Mouse (Mus musculus): ENCODE results near the gene Drd2. TPM values are rescaled to one million over a fixed set of nuclear protein-coding genes. Genes with fewer than 3 reads are reported as not detected.
A peak's percentile ranks its signal among the peaks of the same experiment; 100 is the strongest.

Drd2 gene
- polyA plus RNA-seq, 1 experiment from 2014 or later = not detected

DNA sequence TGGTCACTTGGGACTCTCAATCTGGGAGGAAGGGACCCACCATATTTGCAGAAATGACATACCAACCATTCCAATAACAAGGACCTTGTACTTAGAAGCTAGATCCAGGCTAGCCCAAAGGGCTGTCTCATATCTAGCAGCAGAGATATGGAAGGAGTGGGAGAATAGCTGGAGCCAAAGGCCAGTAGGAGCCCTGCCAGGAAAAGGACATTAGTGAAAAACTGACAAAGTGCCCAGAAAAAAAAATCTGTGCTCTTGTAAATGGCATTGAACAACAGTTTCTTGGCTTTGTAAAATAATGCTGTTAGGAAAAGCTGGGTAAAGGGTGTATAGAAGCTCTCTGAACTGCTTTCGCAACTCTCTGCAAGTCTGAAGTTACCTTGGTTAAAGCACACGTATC is 33.5 kb downstream of the Drd2 start:
- Histone ChIP-seq H3K9me3 (ENCODE audit: control insufficient read depth, low read length) (no peaks in the 10 kb centered on the region), H3K4me1 (ENCODE audit: control insufficient read depth in 2 of 2, insufficient read depth in 2 of 2, low read length in 2 of 2) (no peaks in the 10 kb centered on the region), H3K36me3 (ENCODE audit: control insufficient read depth, insufficient read depth, low read length) (no peaks in the 10 kb centered on the region), H3K9ac (ENCODE audit: low read length) (no peak overlapping the region), H3K4me2 (ENCODE audit: low read length) (no peak overlapping the region), H3K27ac (replicated peaks in 1 of 2; ENCODE audit: control insufficient read depth in 1 of 2, insufficient read depth in 1 of 2, low read depth in 2 of 2, low read length in 2 of 2) (no peak overlapping the region), H3K27me3 (ENCODE audit: control insufficient read depth, insufficient read depth, low read length) (no peaks in the 10 kb centered on the region), H3K4me3 (ENCODE audit: control insufficient read depth in 1 of 2, insufficient read depth in 1 of 2, low read depth in 1 of 2, low read length in 2 of 2) (no peak overlapping the region)
- ATAC-seq (ENCODE audit: insufficient number of reproducible peaks, insufficient read depth, low FRiP score, low read depth) = no peak
- WGBS = 85% methylated on average over 2 of the region's 2 CpGs

DNA sequence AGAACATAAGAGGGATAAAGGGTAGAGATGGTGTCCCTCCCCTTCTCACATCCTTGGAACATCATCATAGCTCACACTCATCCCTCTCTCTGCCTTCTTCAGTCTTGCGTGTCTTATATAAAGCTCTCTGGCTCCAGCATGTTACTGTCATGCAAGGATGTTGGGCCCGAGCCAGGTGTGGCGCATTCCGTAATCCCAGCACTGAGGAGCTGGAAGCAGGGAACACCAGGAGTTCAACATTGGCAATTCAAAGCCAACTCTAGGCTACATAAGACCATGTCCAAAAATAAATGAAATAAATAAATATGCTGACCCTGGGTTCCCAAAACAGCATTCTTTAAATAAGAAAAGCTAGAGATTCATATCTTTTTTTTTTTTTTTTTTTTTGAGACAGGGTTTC is 39.5 kb downstream of the Drd2 start:
- Histone ChIP-seq H3K4me3 (ENCODE audit: control insufficient read depth in 1 of 2, insufficient read depth in 1 of 2, low read depth in 1 of 2, low read length in 2 of 2) (no peak overlapping the region), H3K4me1 (ENCODE audit: control insufficient read depth in 2 of 2, insufficient read depth in 2 of 2, low read length in 2 of 2) (peaks cover 0 to 4% of the 10 kb centered on the region in 2 experiments; a peak in 2 of 4 replicates), H3K27ac (replicated peaks in 1 of 2; ENCODE audit: control insufficient read depth in 1 of 2, insufficient read depth in 1 of 2, low read depth in 2 of 2, low read length in 2 of 2) (no peak overlapping the region), H3K4me2 (ENCODE audit: low read length) (no peak overlapping the region), H3K27me3 (ENCODE audit: control insufficient read depth, insufficient read depth, low read length) (no peaks in the 10 kb centered on the region), H3K9me3 (ENCODE audit: control insufficient read depth, low read length) (no peaks in the 10 kb centered on the region), H3K9ac (ENCODE audit: low read length) (no peak overlapping the region), H3K36me3 (ENCODE audit: control insufficient read depth, insufficient read depth, low read length) (no peaks in the 10 kb centered on the region)
- 87% methylated on average over 4 of the region's 4 CpGs for WGBS
- no peak for ATAC-seq (ENCODE audit: insufficient number of reproducible peaks, insufficient read depth, low FRiP score, low read depth)

DNA sequence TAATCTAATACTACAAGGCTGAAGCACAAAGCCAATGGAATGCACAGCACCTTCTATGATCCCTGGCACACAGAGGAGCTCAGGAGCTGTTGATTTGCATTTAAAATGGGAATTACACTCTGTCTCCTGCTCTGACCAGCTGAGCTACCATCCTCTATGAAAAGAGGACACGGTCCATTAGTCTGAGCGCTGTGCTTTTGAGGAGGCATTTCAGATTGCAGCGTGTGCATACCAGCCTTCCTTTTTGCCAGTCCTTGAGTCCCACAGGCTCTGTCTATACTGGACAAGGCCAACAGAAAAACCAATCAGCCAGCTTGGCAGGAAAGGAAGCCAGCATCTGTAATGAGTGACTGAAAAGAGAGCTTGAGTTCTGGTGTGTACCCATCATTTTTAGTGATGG is 43.6 kb downstream of the Drd2 start:
- H3K9me3 ChIP-seq (ENCODE audit: control insufficient read depth, low read length) = no peaks in the 10 kb centered on the region
- no peak for ATAC-seq (ENCODE audit: insufficient number of reproducible peaks, insufficient read depth, low FRiP score, low read depth)
- 88% methylated on average over 3 of the region's 3 CpGs for WGBS
- peaks cover 3 to 15% of the 10 kb centered on the region in 2 experiments; a peak in 3 of 4 replicates for H3K4me1 ChIP-seq (ENCODE audit: control insufficient read depth in 2 of 2, insufficient read depth in 2 of 2, low read length in 2 of 2)
- no peak overlapping the region for H3K9ac ChIP-seq (ENCODE audit: low read length)
- H3K4me3 ChIP-seq (ENCODE audit: control insufficient read depth in 1 of 2, insufficient read depth in 1 of 2, low read depth in 1 of 2, low read length in 2 of 2) = no peak overlapping the region
- H3K27ac ChIP-seq (replicated peaks in 1 of 2; ENCODE audit: control insufficient read depth in 1 of 2, insufficient read depth in 1 of 2, low read depth in 2 of 2, low read length in 2 of 2) = no peak overlapping the region
- H3K27me3 ChIP-seq (ENCODE audit: control insufficient read depth, insufficient read depth, low read length) = no peaks in the 10 kb centered on the region
- H3K36me3 ChIP-seq (ENCODE audit: control insufficient read depth, insufficient read depth, low read length) = no peaks in the 10 kb centered on the region
- no peak overlapping the region for H3K4me2 ChIP-seq (ENCODE audit: low read length)

DNA sequence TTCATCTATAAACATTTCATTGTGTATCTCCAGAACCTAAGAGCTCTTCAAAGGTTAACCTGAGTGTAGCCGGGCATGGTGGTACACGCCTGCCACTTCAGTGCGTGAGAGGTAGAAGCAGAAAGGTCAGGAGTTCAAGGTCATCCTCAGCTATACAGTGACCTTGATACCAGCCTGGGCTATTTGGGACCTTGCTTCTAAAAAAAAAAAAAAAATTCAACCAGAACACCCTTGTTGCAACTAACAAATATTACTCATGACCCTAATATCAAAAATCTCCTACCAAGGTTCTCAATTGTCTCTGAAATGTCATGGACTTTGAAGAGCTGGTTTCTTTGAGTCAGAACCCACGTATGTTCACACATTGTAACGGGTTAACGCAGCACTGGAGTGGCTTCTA is 44.4 kb downstream of the Drd2 start:
- peak overlapping the region; percentile 47 for H3K4me2 ChIP-seq (ENCODE audit: low read length)
- 0 out of 4 replicates have a peak overlapping the region, but pooled peaks of 1 of the 2 experiments have one; percentile 46 for H3K27ac ChIP-seq (replicated peaks in 1 of 2; ENCODE audit: control insufficient read depth in 1 of 2, insufficient read depth in 1 of 2, low read depth in 2 of 2, low read length in 2 of 2)
- no peaks in the 10 kb centered on the region for H3K36me3 ChIP-seq (ENCODE audit: control insufficient read depth, insufficient read depth, low read length)
- H3K4me1 ChIP-seq (ENCODE audit: control insufficient read depth in 2 of 2, insufficient read depth in 2 of 2, low read length in 2 of 2) = peaks cover 3 to 15% of the 10 kb centered on the region in 2 experiments; a peak in 3 of 4 replicates
- no peak for ATAC-seq (ENCODE audit: insufficient number of reproducible peaks, insufficient read depth, low FRiP score, low read depth)
- WGBS = 29% methylated on average over 6 of the region's 6 CpGs
- H3K9ac ChIP-seq (ENCODE audit: low read length) = no peak overlapping the region
- H3K4me3 ChIP-seq (ENCODE audit: control insufficient read depth in 1 of 2, insufficient read depth in 1 of 2, low read depth in 1 of 2, low read length in 2 of 2) = no peak overlapping the region
- no peaks in the 10 kb centered on the region for H3K27me3 ChIP-seq (ENCODE audit: control insufficient read depth, insufficient read depth, low read length)
- no peaks in the 10 kb centered on the region for H3K9me3 ChIP-seq (ENCODE audit: control insufficient read depth, low read length)

- ATAC-seq (ENCODE audit: insufficient number of reproducible peaks, insufficient read depth, low FRiP score, low read depth) = no peak
- H3K36me3 ChIP-seq (ENCODE audit: control insufficient read depth, insufficient read depth, low read length) = no peaks in the 10 kb centered on the region
- no peaks in the 10 kb centered on the region for H3K27me3 ChIP-seq (ENCODE audit: control insufficient read depth, insufficient read depth, low read length)
- no peak overlapping the region for H3K4me3 ChIP-seq (ENCODE audit: control insufficient read depth in 1 of 2, insufficient read depth in 1 of 2, low read depth in 1 of 2, low read length in 2 of 2)
- no peaks in the 10 kb centered on the region for H3K9me3 ChIP-seq (ENCODE audit: control insufficient read depth, low read length)
- H3K27ac ChIP-seq (replicated peaks in 1 of 2; ENCODE audit: control insufficient read depth in 1 of 2, insufficient read depth in 1 of 2, low read depth in 2 of 2, low read length in 2 of 2) = peak overlapping the region; percentile 46 to 54; a peak in 3 of 4 replicates
- H3K4me2 ChIP-seq (ENCODE audit: low read length) = peak overlapping the region; percentile 47
- H3K4me1 ChIP-seq (ENCODE audit: control insufficient read depth in 2 of 2, insufficient read depth in 2 of 2, low read length in 2 of 2) = peaks cover 3 to 15% of the 10 kb centered on the region in 2 experiments; a peak in 3 of 4 replicates
- 3% methylated on average over 7 of the region's 7 CpGs for WGBS
- peak overlapping the region; percentile 11; the same call in 1 of the 2 replicates for H3K9ac ChIP-seq (ENCODE audit: low read length)
Observed at GRCm38 (mm10) chr9:49385301-49385700, 44.9 kb downstream of the Drd2 start.

DNA sequence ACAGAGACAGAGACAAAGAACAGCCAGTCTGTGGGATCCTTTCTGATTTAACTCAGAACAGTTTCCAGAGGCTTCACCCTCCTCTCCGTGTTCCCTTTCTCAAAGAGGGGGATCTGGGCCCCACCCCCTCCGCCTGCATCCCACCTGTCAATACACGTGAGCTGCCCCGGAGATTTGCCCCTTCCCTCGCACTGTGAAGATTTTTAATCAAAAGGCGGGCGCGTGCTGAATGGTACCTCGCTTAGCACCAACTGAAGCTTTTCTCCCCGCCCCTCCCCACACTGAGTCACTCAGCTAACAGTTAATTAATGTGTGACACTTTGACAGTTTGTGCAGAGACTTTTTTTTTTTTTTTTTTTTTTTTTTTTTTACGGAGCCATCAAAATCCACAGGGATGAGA is 45.7 kb downstream of the Drd2 start:
- Histone ChIP-seq H3K9me3 (ENCODE audit: control insufficient read depth, low read length) (no peaks in the 10 kb centered on the region), H3K36me3 (ENCODE audit: control insufficient read depth, insufficient read depth, low read length) (no peaks in the 10 kb centered on the region), H3K4me2 (ENCODE audit: low read length) (no peak overlapping the region), H3K4me1 (ENCODE audit: control insufficient read depth in 2 of 2, insufficient read depth in 2 of 2, low read length in 2 of 2) (peaks cover 3 to 15% of the 10 kb centered on the region in 2 experiments; a peak in 3 of 4 replicates), H3K9ac (ENCODE audit: low read length) (no peak overlapping the region), H3K27me3 (ENCODE audit: control insufficient read depth, insufficient read depth, low read length) (no peaks in the 10 kb centered on the region), H3K27ac (replicated peaks in 1 of 2; ENCODE audit: control insufficient read depth in 1 of 2, insufficient read depth in 1 of 2, low read depth in 2 of 2, low read length in 2 of 2) (no peak overlapping the region), H3K4me3 (ENCODE audit: control insufficient read depth in 1 of 2, insufficient read depth in 1 of 2, low read depth in 1 of 2, low read length in 2 of 2) (no peak overlapping the region)
- 48% methylated on average over 11 of the region's 11 CpGs for WGBS
- no peak for ATAC-seq (ENCODE audit: insufficient number of reproducible peaks, insufficient read depth, low FRiP score, low read depth)

DNA sequence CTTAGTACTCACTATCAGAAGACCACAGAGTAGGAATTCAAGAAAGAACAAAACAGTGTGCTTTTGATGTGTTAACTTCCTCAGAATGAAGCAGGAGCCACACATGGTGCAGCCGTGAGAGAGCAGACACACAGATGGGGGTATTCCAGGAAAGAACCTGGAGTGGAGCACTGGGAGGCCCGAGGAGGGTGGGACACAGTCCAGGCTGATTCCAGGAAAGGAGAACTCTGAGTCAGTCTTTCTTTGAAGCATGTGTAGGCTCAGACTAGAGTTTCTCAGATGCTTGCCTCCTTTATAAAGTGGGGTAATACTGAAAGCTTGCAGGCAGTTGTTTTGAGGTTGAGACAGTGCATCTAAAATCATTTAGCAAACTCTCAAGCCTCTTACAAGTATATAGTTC is 51.8 kb downstream of the Drd2 start:
- H3K4me3 ChIP-seq (ENCODE audit: control insufficient read depth in 1 of 2, insufficient read depth in 1 of 2, low read depth in 1 of 2, low read length in 2 of 2) = no peak overlapping the region
- 36% methylated on average over 2 of the region's 2 CpGs for WGBS
- H3K36me3 ChIP-seq (ENCODE audit: control insufficient read depth, insufficient read depth, low read length) = no peaks in the 10 kb centered on the region
- no peak overlapping the region for H3K27ac ChIP-seq (replicated peaks in 1 of 2; ENCODE audit: control insufficient read depth in 1 of 2, insufficient read depth in 1 of 2, low read depth in 2 of 2, low read length in 2 of 2)
- ATAC-seq (ENCODE audit: insufficient number of reproducible peaks, insufficient read depth, low FRiP score, low read depth) = no peak
- no peaks in the 10 kb centered on the region for H3K27me3 ChIP-seq (ENCODE audit: control insufficient read depth, insufficient read depth, low read length)
- H3K9ac ChIP-seq (ENCODE audit: low read length) = no peak overlapping the region
- H3K4me1 ChIP-seq (ENCODE audit: control insufficient read depth in 2 of 2, insufficient read depth in 2 of 2, low read length in 2 of 2) = no peaks in the 10 kb centered on the region
- no peak overlapping the region for H3K4me2 ChIP-seq (ENCODE audit: low read length)
- H3K9me3 ChIP-seq (ENCODE audit: control insufficient read depth, low read length) = no peaks in the 10 kb centered on the region

GRCm38 (mm10) chr9:49396006-49396405 is 55.6 kb downstream of the Drd2 start:
- Histone ChIP-seq H3K4me2 (ENCODE audit: low read length) (no peak overlapping the region), H3K9ac (ENCODE audit: low read length) (no peak overlapping the region), H3K4me1 (ENCODE audit: control insufficient read depth in 2 of 2, insufficient read depth in 2 of 2, low read length in 2 of 2) (no peaks in the 10 kb centered on the region), H3K36me3 (ENCODE audit: control insufficient read depth, insufficient read depth, low read length) (no peaks in the 10 kb centered on the region), H3K27me3 (ENCODE audit: control insufficient read depth, insufficient read depth, low read length) (no peaks in the 10 kb centered on the region), H3K4me3 (ENCODE audit: control insufficient read depth in 1 of 2, insufficient read depth in 1 of 2, low read depth in 1 of 2, low read length in 2 of 2) (no peak overlapping the region), H3K27ac (replicated peaks in 1 of 2; ENCODE audit: control insufficient read depth in 1 of 2, insufficient read depth in 1 of 2, low read depth in 2 of 2, low read length in 2 of 2) (no peak overlapping the region), H3K9me3 (ENCODE audit: control insufficient read depth, low read length) (no peaks in the 10 kb centered on the region)
- ATAC-seq (ENCODE audit: insufficient number of reproducible peaks, insufficient read depth, low FRiP score, low read depth) = no peak
